Mouse (Mus musculus) Patski (cell line): ENCODE measurements around the gene Zmynd11. TPM values are rescaled to one million over a fixed set of nuclear protein-coding genes. Genes with fewer than 3 reads are reported as not detected.
"Not testable (repeated sequence)": the region's sequence is repeated elsewhere in the genome, so short reads cannot be mapped to it uniquely, and the experiment has no call there.

ENCODE experiments used
- ATAC-seq: fragments of 100-300 bp; one replicate; pipeline ENCODE4 v1.8.0; 2021
- CTCF ChIA-PET: fragments of 350-600 bp; sonication (Branson Sonifier 250); formaldehyde crosslinking; loops from one replicate; lab custom pipeline; 2022; ENCODE audit warnings: inconsistent platforms; lab: Charles Lee
- POLR2A ChIA-PET: fragments of 350-600 bp; sonication (Branson Sonifier 250); formaldehyde crosslinking; loops from one replicate; lab custom pipeline; 2022; ENCODE audit warnings: antibody characterized with exemption, inconsistent platforms; lab: Charles Lee
- DNase-seq: peaks from one replicate; pipeline ENCODE4 v3.0.0-alpha.2; 2011; ENCODE audit warnings: low read depth, low spot score
- H3K27me3 ChIP-seq: fragments of 371-371 bp; one replicate; pipeline ENCODE4 v1.5.1; 2021
- CTCF ChIP-seq: fragments of 100-300 bp; IDR thresholded peaks from one replicate; pipeline ENCODE4 v1.5.1; 2021
- in situ Hi-C: fragments of 300-500 bp; cut with MboI; formaldehyde crosslinking; loops from 3 replicates; pipeline ENCODE4 v1.11.1; 2018; ENCODE audit warnings: low pct_unique_long_range_greater_than_20kb, mixed read lengths
- polyA plus RNA-seq: library from polyadenylated mRNA; unstranded; gene quantifications from one replicate; pipeline ENCODE4 v1.2.3, GENCODE M21; 2021

Zmynd11 gene
- polyA plus RNA-seq, 1 experiment from 2014 or later, result 108 TPM

DNA sequence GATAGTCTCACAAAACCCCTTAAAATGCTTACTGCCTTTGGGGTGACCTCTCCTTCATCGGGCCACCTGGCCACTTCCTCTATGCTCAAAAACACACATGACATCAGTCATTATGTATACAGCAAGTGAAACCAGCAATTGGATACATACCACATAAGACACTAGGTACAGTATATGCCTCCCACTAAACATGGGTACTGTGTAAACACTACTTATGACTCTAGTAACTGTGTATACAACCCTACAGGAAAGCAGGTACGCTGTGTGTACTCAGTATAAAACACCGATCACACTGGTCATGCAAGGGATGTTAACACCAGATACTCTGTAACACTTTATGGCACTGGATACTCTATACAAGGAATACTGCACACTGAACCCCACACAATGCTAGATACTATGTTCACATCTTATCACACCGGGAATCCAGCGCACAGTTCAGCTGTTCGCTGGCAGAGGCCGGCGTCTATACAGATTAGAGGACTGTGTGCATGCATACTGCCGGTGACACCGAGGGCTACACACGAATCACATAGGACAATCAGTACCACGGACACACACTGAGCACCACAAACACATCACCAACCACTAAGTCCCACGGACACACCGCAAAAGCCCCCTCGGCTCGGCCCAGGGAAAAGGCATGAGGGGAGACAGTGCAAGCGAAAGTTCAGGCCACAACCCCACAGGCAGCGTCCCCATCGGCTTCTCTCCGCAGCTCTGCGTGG, 1.9 kb downstream of the Zmynd11 start:
- DNase-seq, result no peak

DNA sequence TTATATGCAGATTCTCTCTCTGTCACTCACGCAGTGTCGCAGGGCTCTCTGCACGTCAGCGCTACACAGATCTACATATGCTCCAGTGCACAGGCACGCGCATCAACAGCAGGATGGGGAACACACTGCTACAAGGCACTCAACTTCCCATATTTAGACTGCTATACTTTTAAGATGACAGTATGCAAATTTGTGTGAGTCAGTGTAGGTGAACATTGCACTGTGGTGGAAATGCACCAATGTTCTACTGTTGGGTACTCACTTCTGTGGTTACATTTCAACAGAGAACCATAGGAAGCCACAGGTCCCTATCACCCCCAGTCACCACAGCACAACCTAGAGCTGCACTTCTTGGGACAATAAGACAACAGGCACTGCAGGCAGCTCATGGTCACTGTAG, 5.1 kb downstream of the Zmynd11 start:
- ATAC-seq (no peak), DNase-seq (no peak)
- in situ Hi-C loops, result no loop called here
- ChIA-PET POLR2A (no interaction called here), CTCF (no interaction called here)
- H3K27me3 ChIP-seq, result no peaks in the 10 kb centered on the region
- no peak for TF ChIP-seq CTCF

More for the DNA sequence above, 1.9 kb downstream of the Zmynd11 start:
- H3K27me3 ChIP-seq, result no peaks in the 10 kb centered on the region
- in situ Hi-C loops, result no loop called here
- TF ChIP-seq CTCF, result no peak
- ChIA-PET POLR2A (interaction anchor here (1.0 kb wide), 1 partner anchor 17 kb away, joined by 4 read pairs; no protein-coding TSS in a partner anchor), CTCF (no interaction called here)
- ATAC-seq, result peak; percentile 19

- POLR2A ChIA-PET, result no interaction called here
- ATAC-seq, result no peak
- in situ Hi-C loops, result no loop called here
- H3K27me3 ChIP-seq, result no peaks in the 10 kb centered on the region
- DNase-seq, result no peak
- CTCF ChIA-PET, result no interaction called here
- no peak for TF ChIP-seq CTCF
These were observed 7.2 kb downstream of the Zmynd11 start for GRCm38 (mm10) chr13:9757842-9758491.

GRCm38 (mm10) chr13:9753706-9754105, 11.4 kb downstream of the Zmynd11 start:
- in situ Hi-C loops, result no loop called here
- ChIA-PET POLR2A (no interaction called here), CTCF (interaction anchor here (0.8 kb wide), 1 partner anchor 9 kb away, joined by 3 read pairs; no protein-coding TSS in a partner anchor)
- H3K27me3 ChIP-seq, result no peaks in the 10 kb centered on the region
- ATAC-seq (no peak), DNase-seq (no peak)
- TF ChIP-seq CTCF, result no peak

- POLR2A ChIA-PET, result no interaction called here
- ATAC-seq, result no peak
- TF ChIP-seq CTCF, result no peak
- DNase-seq, result no peak
- CTCF ChIA-PET, result no interaction called here
- in situ Hi-C loops, result no loop called here
- H3K27me3 ChIP-seq, result no peaks in the 10 kb centered on the region
These were observed 14.8 kb downstream of the Zmynd11 start for GRCm38 (mm10) chr13:9750320-9750719.

GRCm38 (mm10) chr13:9749796-9750195, 15.3 kb downstream of the Zmynd11 start:
- in situ Hi-C loops, result no loop called here
- CTCF ChIA-PET, result no interaction called here
- peak; percentile 95 for ATAC-seq
- TF ChIP-seq CTCF, result no peak
- DNase-seq, result no peak
- POLR2A ChIA-PET, result no interaction called here
- H3K27me3 ChIP-seq, result no peaks in the 10 kb centered on the region

DNA sequence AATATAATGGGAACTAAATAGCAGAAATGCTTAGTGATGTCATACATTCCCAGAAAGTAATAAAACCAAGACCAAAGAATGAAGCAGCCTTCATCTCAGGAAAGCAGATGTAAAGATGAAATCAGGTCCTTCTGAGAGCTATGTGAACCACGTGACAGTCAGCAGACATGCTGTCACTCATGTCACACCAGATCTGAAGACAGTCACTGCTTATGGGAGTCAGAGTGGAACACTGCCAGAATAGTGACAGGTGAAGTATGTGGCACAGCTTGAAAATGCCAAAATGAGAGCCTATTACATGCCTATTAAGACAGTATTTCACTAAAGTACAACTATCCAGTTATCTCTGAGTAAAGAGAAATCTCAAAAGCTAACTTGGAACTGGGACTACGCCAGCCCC, 26.9 kb downstream of the Zmynd11 start:
- TF ChIP-seq CTCF, result no peak
- in situ Hi-C loops, result no loop called here
- no peak for DNase-seq
- no peak for ATAC-seq
- POLR2A ChIA-PET, result no interaction called here
- H3K27me3 ChIP-seq, result no peaks in the 10 kb centered on the region
- CTCF ChIA-PET, result no interaction called here

- ATAC-seq, result no peak
- ChIA-PET CTCF (interaction anchor here (1.5 kb wide), 1 partner anchor 10 kb away, joined by 6 read pairs; no protein-coding TSS in a partner anchor), POLR2A (no interaction called here)
- no peak for DNase-seq
- TF ChIP-seq CTCF, result no peak
- in situ Hi-C loops, result no loop called here
- H3K27me3 ChIP-seq, result no peaks in the 10 kb centered on the region
These were observed 28.1 kb downstream of the Zmynd11 start for GRCm38 (mm10) chr13:9737024-9737423.

- CTCF ChIA-PET, result interaction anchor here (1.1 to 1.4 kb wide), 2 partner anchors 14 to 24 kb away, joined by 4 read pairs; no protein-coding TSS in a partner anchor
- ATAC-seq, DNase-seq, H3K27me3 ChIP-seq, in situ Hi-C loops, POLR2A ChIA-PET: not testable (repeated sequence)
These were observed 32.9 kb downstream of the Zmynd11 start for GRCm38 (mm10) chr13:9732262-9732661.

- CTCF ChIA-PET, result no interaction called here
- POLR2A ChIA-PET, result no interaction called here
- ATAC-seq, result no peak
- H3K27me3 ChIP-seq, result no peaks in the 10 kb centered on the region
- in situ Hi-C loops, result no loop called here
- no peak for TF ChIP-seq CTCF
- DNase-seq, result no peak
These were observed 36.1 kb downstream of the Zmynd11 start for GRCm38 (mm10) chr13:9729073-9729472.

GRCm38 (mm10) chr13:9715224-9715623, 49.9 kb downstream of the Zmynd11 start:
- ChIA-PET CTCF (no interaction called here), POLR2A (no interaction called here)
- no peak for TF ChIP-seq CTCF
- DNase-seq (no peak), ATAC-seq (no peak)
- H3K27me3 ChIP-seq, result no peaks in the 10 kb centered on the region
- in situ Hi-C loops, result no loop called here
